Mouse (Mus musculus) bone marrow, adult 2 months (tissue): ENCODE measurements around the gene Defa33. TPM values are rescaled to one million over a fixed set of nuclear protein-coding genes. Genes with fewer than 3 reads are reported as not detected.
"Not testable (repeated sequence)": the region's sequence is repeated elsewhere in the genome, so short reads cannot be mapped to it uniquely, and the experiment has no call there.

Experiments
- H3K27ac ChIP-seq: fragments of 200-500 bp; 2 replicates; pipeline ENCODE4 v1.5.1; 2012; ENCODE audit warnings: low read depth, mild to moderate bottlenecking, control low read depth, inconsistent platforms, low read length; ENCODE audit not compliant: control insufficient read depth, poor library complexity, insufficient read depth
- H3K4me1 ChIP-seq: fragments of 200-500 bp; 2 replicates; pipeline ENCODE4 v1.6.1; 2011; ENCODE audit warnings: low read length; ENCODE audit not compliant: control insufficient read depth, insufficient read depth
- H3K4me3 ChIP-seq: fragments of 200-500 bp; replicated peaks from 2 replicates; pipeline ENCODE3; 2011; ENCODE audit warnings: mild to moderate bottlenecking, low read depth, low read length, control low read depth; ENCODE audit not compliant: control insufficient read depth
- WGBS: fragments of 180-500 bp; shearing (Covaris S2); methylation state at CpG from one replicate; pipeline ENCODE4 v1.1.7; 2018; 5-methylcytosine and 5-hydroxymethylcytosine counted together
- polyA plus RNA-seq: library from polyadenylated mRNA; stranded (reverse); fragments of >200 nt; gene quantifications from 2 replicates; pipeline ENCODE4 v1.2.4, GENCODE M21; 2011; ENCODE audit warnings: low replicate concordance; ENCODE audit not compliant: missing spikeins, insufficient read depth, insufficient read length

Defa33 gene
- not detected in 2 replicates for polyA plus RNA-seq

DNA sequence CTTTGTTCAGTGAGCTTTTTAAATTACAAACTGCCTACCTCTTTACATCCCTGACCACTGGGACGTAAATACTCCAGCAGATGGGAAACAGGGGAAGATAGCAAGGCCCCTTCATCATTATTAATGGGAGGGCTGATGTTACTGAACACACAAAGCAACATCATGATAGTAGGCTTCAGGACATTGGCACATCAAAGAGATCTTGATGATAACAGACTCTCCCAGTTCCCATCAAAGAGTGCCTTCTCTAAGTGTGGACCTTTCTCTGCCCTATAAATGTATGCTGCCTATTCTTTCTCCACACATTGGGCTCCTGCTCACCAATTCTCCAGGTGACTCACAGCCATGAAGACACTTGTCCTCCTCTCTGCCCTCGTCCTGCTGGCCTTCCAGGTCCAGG is at the start of gene Defa33:
Gene Defa33 (plus strand): TSS at position 301 of the 400 bp plus-strand sequence.
- H3K4me3 ChIP-seq, H3K4me1 ChIP-seq, H3K27ac ChIP-seq: not testable (repeated sequence)
- no CpG with 5 or more reads among the region's 2 CpGs for WGBS

DNA sequence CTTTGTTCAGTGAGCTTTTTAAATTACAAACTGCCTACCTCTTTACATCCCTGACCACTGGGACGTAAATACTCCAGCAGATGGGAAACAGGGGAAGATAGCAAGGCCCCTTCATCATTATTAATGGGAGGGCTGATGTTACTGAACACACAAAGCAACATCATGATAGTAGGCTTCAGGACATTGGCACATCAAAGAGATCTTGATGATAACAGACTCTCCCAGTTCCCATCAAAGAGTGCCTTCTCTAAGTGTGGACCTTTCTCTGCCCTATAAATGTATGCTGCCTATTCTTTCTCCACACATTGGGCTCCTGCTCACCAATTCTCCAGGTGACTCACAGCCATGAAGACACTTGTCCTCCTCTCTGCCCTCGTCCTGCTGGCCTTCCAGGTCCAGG is 13.4 kb upstream of the Defa33 start, which contains the start of gene Defa2:
Gene Defa2 (plus strand): TSS at position 301 of the 400 bp plus-strand sequence.
- H3K4me3 ChIP-seq, H3K4me1 ChIP-seq, H3K27ac ChIP-seq: not testable (repeated sequence)
- 33% methylated on average over 1 of the region's 2 CpGs for WGBS

DNA sequence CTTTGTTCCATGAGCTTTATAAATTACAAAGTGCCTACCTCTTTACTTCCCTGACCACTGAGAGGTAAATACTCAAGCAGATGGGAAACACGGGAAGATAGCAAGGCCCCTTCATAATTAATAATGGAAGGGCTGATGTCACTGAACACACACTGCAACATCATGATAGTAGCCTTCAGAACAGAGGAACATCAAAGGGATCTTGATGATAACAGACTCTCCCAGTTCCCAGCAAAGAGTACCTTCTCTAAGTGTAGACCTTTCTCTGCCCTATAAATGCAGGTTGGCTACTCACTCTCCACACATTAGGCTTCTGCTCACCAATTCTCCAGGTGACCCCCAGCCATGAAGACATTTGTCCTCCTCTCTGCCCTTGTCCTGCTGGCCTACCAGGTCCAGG is 35.5 kb downstream of the Defa33 start, which contains the start of gene Defa36:
Gene Defa36 (plus strand): TSS at position 301 of the 400 bp plus-strand sequence.
- H3K27ac ChIP-seq, H3K4me1 ChIP-seq, H3K4me3 ChIP-seq: not testable (repeated sequence)
- WGBS = no CpG with 5 or more reads among the region's 1 CpGs

Other genes starting within 250 kb of the Defa33 start
- not detected in 2 replicates for gene Defa22, start 229.5 kb upstream of the Defa33 start, polyA plus RNA-seq
- gene Defa31, start 200.2 kb upstream of the Defa33 start, polyA plus RNA-seq = not detected in 2 replicates
- gene Gm15293, start 190.2 kb upstream of the Defa33 start, polyA plus RNA-seq = not detected in 2 replicates
- not detected in 2 replicates for gene Gm15292, start 142.1 kb upstream of the Defa33 start, polyA plus RNA-seq
- not detected in 2 replicates for gene Defa27, start 76.3 kb upstream of the Defa33 start, polyA plus RNA-seq
- not detected in 2 replicates for gene Defa29, start 64.8 kb upstream of the Defa33 start, polyA plus RNA-seq
- not detected in 2 replicates for gene Defa2, start 13.3 kb upstream of the Defa33 start, polyA plus RNA-seq
- not detected in 2 replicates for gene Defa36, start 35.6 kb downstream of the Defa33 start, polyA plus RNA-seq
- gene Gm7849, start 64.7 kb downstream of the Defa33 start, polyA plus RNA-seq = not detected in 2 replicates
- not detected in 2 replicates for gene Defa20, start 117.4 kb downstream of the Defa33 start, polyA plus RNA-seq
- not detected in 2 replicates for gene Defa32, start 137.2 kb downstream of the Defa33 start, polyA plus RNA-seq
- not detected in 2 replicates for gene Defa37, start 173.6 kb downstream of the Defa33 start, polyA plus RNA-seq
- not detected in 2 replicates for gene Defa28, start 191.2 kb downstream of the Defa33 start, polyA plus RNA-seq
- gene Gm7861, start 202.7 kb downstream of the Defa33 start, polyA plus RNA-seq = not detected in 2 replicates
- gene Defa26, start 226.4 kb downstream of the Defa33 start, polyA plus RNA-seq = not detected in 2 replicates